Mouse (Mus musculus) kidney, postnatal 25 days (tissue): ENCODE measurements around the gene Gm28845.

Experiments
- DNase-seq, 2 experiments: peaks; one replicate each; pipeline ENCODE4 v3.0.0; 2021; ENCODE audit warnings: mixed read lengths in 2 of 2

Gene Gm28845

GRCm38 (mm10) chr1:65119438-65119837, at the start of gene Gm28845:
Gm28845 (minus strand) TSS chr1:65119558.
- no peak for DNase-seq

GRCm38 (mm10) chr1:65167496-65167895, 48.1 kb upstream of the Gm28845 start:
- DNase-seq: peak in 1 of 2 experiments; percentile 60

GRCm38 (mm10) chr1:65162210-65162609, 42.9 kb upstream of the Gm28845 start:
- no peak for DNase-seq

GRCm38 (mm10) chr1:65156111-65156510, 36.8 kb upstream of the Gm28845 start:
- DNase-seq: no peak

GRCm38 (mm10) chr1:65154814-65155213, 35.5 kb upstream of the Gm28845 start:
- peak; percentile 89 to 90 for DNase-seq

- no peak for DNase-seq
Observed at GRCm38 (mm10) chr1:65147971-65148370, 28.6 kb upstream of the Gm28845 start.

- DNase-seq: peak in 1 of 2 experiments; percentile 53
Observed at GRCm38 (mm10) chr1:65147326-65147725, 28.0 kb upstream of the Gm28845 start.

GRCm38 (mm10) chr1:65146601-65147000, 27.2 kb upstream of the Gm28845 start:
- no peak for DNase-seq

- DNase-seq: no peak
Observed at GRCm38 (mm10) chr1:65144783-65145182, 25.4 kb upstream of the Gm28845 start.

- no peak for DNase-seq
Observed at GRCm38 (mm10) chr1:65137560-65137959, 18.2 kb upstream of the Gm28845 start.

- DNase-seq: no peak
Observed at GRCm38 (mm10) chr1:65132833-65133232, 13.5 kb upstream of the Gm28845 start.

- no peak for DNase-seq
Observed at GRCm38 (mm10) chr1:65131671-65132070, 12.3 kb upstream of the Gm28845 start.

- peak; percentile 33 to 67 for DNase-seq
Observed at GRCm38 (mm10) chr1:65130226-65130625, 10.9 kb upstream of the Gm28845 start.

- DNase-seq: peak in 1 of 2 experiments; percentile 20
Observed at GRCm38 (mm10) chr1:65129634-65130180, 10.3 kb upstream of the Gm28845 start.

GRCm38 (mm10) chr1:65122574-65123372, 3.4 kb upstream of the Gm28845 start, which contains the start of gene D630023F18Rik:
D630023F18Rik (minus strand) TSS chr1:65123214.
- peak in 1 of 2 experiments; percentile 11 for DNase-seq

- peak; percentile 66 to 86 for DNase-seq
Observed at GRCm38 (mm10) chr1:65118150-65118913, 1.0 kb downstream of the Gm28845 start.

GRCm38 (mm10) chr1:65113536-65114172, 5.7 kb downstream of the Gm28845 start:
- DNase-seq: peak in 1 of 2 experiments; percentile 9

GRCm38 (mm10) chr1:65112807-65113196, 6.6 kb downstream of the Gm28845 start:
- peak in 1 of 2 experiments; percentile 22 for DNase-seq

- peak; percentile 80 to 85 for DNase-seq
Observed at GRCm38 (mm10) chr1:65112031-65112806, 7.1 kb downstream of the Gm28845 start.

- DNase-seq: no peak
Observed at GRCm38 (mm10) chr1:65109756-65110435, 9.5 kb downstream of the Gm28845 start.

GRCm38 (mm10) chr1:65109196-65109595, 10.2 kb downstream of the Gm28845 start:
- DNase-seq: no peak
